Mouse (Mus musculus): Measurements from ENCODE around the gene Olig2.

Gene Olig2

DNA sequence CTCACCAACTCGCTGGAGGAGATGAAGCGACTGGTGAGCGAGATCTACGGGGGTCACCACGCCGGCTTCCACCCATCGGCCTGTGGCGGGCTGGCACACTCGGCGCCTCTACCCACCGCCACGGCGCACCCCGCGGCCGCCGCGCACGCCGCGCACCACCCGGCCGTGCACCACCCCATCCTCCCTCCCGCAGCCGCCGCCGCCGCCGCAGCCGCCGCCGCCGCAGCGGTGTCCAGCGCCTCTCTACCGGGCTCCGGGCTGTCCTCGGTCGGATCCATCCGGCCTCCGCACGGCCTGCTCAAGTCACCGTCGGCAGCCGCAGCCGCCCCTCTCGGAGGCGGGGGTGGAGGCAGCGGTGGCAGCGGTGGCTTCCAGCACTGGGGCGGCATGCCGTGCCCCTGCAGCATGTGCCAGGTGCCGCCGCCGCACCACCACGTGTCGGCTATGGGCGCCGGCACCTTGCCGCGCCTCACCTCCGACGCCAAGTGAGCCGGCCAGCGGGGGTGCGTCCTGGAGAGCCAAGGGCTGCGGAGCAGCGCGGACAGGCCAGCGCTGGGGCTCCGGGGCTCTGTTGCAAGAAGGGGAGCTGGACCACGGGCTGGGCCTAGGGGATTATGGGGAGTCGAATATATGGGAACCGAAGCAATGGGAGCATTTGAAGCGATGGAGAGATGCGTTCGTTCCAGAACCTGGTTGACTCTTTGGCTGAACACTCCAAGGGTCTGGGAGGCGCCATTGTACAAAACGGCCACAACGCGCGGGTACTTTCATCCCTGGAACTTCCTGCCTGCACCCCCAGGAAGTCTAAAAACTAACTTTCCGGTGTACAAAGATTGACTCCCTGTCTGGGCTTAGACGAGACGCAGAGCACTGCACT, 1.9 kb downstream of the Olig2 start:
- DNase-seq: no peak

DNA sequence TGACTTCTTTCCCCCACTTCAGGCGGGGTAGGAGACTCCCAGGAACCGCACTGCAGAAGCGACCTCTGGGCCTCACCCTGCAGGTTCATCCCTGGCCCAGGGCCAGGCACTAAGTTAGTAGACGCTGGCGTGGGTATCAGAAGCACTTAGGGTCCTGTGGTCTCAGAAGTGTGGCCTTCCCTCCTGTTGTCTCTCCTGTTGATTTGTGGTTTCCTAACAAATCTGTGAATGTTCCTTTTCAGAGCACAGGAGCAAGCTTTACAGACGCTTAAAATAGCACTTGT, 2.4 kb downstream of the Olig2 start:
- DNase-seq: no peak

DNA sequence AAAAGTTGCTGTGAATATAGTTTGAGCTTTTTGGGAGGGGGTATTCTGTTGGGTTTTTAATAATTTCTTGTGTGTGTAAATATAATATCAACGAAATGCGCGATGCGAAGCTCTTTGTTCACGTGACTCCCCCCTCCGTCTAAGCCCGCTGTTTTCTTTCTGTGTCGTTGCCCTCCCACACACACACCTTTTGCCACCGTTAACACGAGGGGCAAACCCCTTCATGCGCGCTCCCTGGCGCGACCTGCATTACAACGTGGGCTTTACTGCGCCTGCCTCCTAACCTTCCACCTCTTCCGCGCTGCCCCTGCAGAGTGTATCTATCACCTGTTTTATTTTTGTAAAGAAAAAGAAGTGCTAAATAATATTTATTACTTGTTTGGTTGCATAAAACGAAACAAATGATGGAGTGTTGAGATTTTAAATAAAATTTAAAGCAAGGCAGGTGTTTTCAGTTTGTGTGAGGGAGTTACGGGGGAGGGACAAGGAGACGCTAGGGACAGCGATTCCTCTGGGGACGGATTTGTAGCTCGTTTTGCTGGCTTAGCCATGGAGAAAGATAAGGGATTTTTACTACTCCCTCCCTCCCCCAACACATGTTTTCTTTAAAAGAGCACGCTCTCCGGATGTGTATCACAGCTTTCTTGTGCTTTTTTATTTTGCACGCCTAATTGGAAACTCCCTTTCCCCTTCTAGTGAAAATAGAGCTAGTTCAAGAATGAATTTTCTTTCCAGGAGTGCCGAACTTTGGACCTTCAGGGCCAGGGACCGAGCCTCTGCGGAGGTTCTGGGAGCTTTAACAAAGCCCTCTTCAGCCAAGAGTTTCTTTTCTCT, 3.2 kb downstream of the Olig2 start:
- DNase-seq: no peak

- DNase-seq: no peak
These were observed 3.8 kb downstream of the Olig2 start for GRCm38 (mm10) chr16:91229072-91229348.

DNA sequence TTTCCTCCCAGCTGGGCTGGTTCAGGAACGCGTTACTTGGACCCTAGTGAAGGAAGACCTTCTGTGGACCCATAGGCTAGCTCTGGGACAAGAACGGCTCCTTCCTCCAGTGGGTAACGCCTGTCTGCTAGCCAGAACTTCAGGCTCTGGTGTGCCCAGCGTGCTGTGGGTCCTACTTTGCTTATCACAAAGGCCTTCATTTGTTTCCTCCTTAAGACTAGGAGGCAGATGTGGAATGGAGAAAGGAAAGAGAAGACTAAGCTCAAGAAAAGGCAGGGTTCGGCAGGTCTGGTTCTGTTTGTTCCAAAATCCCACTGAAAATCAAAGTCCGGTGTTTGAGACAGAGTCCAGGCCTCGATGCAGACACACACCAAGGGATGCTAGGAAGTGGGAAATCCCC, 4.4 kb downstream of the Olig2 start:
- DNase-seq: no peak

- DNase-seq: no peak
These were observed 6.7 kb downstream of the Olig2 start for GRCm38 (mm10) chr16:91231781-91232469.

- DNase-seq: no peak
These were observed 7.4 kb downstream of the Olig2 start for GRCm38 (mm10) chr16:91232470-91233240.

DNA sequence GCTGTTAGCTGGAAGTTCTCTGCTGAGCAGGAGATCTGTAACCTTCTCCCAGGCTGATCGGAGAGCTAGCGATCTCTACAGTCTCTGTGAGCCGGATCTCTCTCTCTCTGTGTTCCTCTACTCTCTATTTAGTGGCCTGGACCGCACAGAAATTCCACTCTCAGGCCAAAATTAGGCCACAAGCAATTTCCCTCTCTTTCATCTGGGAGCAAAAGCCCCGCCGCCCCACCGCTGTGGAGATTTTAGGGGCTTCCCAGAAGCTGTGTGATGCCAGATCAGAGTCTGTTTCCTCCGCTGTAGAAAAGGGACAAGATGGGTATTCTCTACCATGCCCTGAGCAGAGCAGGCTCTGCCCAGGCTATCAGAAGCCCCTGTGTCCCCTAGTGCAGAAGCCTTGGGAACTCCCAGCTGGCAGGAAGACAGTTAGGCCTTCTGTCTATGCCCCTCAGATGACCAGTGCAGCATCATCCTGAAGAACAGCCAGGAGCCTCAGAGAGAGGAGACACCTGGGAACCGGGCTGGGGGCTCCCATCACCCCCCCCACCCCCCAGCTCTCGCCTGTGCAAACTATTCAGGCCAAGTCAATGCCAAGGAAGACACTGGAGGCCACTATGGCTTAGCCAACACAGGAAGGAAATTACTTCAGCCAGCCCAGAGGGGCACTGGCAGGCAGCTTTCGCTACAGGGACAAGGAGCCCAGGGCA, 8.1 kb downstream of the Olig2 start:
- no peak for DNase-seq

GRCm38 (mm10) chr16:91239024-91239423, 13.8 kb downstream of the Olig2 start:
- DNase-seq: no peak

DNA sequence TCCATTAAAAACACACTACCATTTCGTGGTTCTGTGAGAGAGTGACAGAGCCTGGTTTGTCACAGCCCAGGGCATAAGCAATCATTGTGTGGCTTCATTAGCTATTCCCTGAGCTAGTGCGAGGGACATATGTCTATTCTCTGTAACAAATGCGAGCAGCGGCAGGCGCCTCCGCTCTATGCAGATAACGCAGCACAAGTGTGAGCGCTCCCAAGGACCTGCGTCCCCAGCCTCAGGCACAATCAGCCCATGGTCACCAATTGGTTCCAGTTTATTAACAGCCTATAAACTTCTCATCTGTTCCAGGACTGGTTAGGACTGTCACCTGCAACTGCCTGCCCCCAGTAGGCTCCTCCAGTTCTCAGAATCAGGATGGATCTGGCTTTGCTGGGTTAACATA, 21.0 kb downstream of the Olig2 start:
- DNase-seq: no peak

DNA sequence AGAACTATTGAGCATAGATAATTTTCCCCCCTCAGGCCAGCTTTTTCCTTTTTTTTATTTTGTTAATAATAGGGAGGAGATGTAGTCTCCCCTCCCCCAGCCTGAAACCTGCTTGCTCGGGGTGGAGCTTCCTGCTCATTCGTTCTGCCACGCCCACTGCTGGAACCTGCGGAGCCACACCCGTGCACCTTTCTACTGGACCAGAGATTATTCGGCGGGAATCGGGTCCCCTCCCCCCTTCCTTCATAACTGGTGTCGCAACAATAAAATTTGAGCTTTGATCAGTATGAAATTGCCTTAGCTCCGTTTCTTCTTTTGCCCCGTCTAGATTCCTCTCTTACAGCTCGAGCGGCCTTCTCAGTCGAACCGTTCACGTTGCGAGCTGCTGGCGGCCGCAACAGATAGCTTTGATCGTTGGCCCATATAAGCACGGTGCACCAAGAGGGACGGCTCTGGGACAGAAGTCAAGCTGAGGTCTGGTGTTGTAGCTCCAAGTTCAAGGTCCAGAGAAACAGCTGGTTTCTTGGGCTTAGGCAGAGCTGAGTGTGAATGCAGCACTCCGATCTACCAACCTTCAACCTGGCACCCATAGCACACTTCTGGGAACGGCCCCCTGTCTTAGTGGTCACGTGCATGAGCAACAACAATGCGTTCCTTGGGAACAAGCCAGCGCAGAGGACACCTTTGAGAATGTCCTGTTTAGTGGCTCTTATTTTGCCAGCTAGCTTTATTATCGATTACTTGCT, 30.3 kb downstream of the Olig2 start:
- peak; percentile 35 for DNase-seq

- DNase-seq: no peak
These were observed 33.7 kb downstream of the Olig2 start for GRCm38 (mm10) chr16:91258956-91259355.

- DNase-seq: no peak
These were observed 35.6 kb downstream of the Olig2 start for GRCm38 (mm10) chr16:91260861-91261260.

- no peak for DNase-seq
These were observed 37.4 kb downstream of the Olig2 start for GRCm38 (mm10) chr16:91262467-91263220.

GRCm38 (mm10) chr16:91265972-91266371, 40.7 kb downstream of the Olig2 start:
- DNase-seq: no peak

- DNase-seq: no peak
These were observed 43.6 kb downstream of the Olig2 start for GRCm38 (mm10) chr16:91268724-91269452.

GRCm38 (mm10) chr16:91269468-91270211, 44.4 kb downstream of the Olig2 start, which contains the start of gene Olig1:
Olig1 (plus strand) TSS chr16:91269772.
- DNase-seq: peak; percentile 25

- DNase-seq: no peak
These were observed 45.1 kb downstream of the Olig2 start for GRCm38 (mm10) chr16:91270212-91270971.
